Mouse (Mus musculus) heart, adult 11 months (tissue): Measurements from ENCODE around the gene AI661453.

Source experiments
- DNase-seq: peaks from one replicate; pipeline ENCODE4 v3.0.0; 2022

Gene AI661453

GRCm38 (mm10) chr17:47504228-47504627 is 67.8 kb downstream of the AI661453 start:
- DNase-seq, result no peak

- DNase-seq, result peak; percentile 99
These were observed 68.5 kb downstream of the AI661453 start, which contains the start of gene Ccnd3 for GRCm38 (mm10) chr17:47504941-47505346. Ccnd3 (plus strand) TSS chr17:47505051.

- DNase-seq, result peak; percentile 93
These were observed 69.2 kb downstream of the AI661453 start for GRCm38 (mm10) chr17:47505566-47505965.

GRCm38 (mm10) chr17:47506042-47506441 is 69.6 kb downstream of the AI661453 start:
- DNase-seq, result peak; percentile 95

GRCm38 (mm10) chr17:47506697-47507096 is 70.3 kb downstream of the AI661453 start:
- DNase-seq, result peak; percentile 94

GRCm38 (mm10) chr17:47507523-47507922 is 71.1 kb downstream of the AI661453 start:
- peak; percentile 94 for DNase-seq

GRCm38 (mm10) chr17:47508012-47508608 is 71.7 kb downstream of the AI661453 start:
- DNase-seq, result peak; percentile 100

GRCm38 (mm10) chr17:47509031-47509705 is 72.8 kb downstream of the AI661453 start:
- peak; percentile 95 for DNase-seq

GRCm38 (mm10) chr17:47511111-47512020 is 75.0 kb downstream of the AI661453 start:
- peak; percentile 100 for DNase-seq

- peak; percentile 98 for DNase-seq
These were observed 76.8 kb downstream of the AI661453 start for GRCm38 (mm10) chr17:47512956-47513775.

- peak; percentile 92 for DNase-seq
These were observed 78.9 kb downstream of the AI661453 start for GRCm38 (mm10) chr17:47515180-47515844.

- DNase-seq, result no peak
These were observed 79.8 kb downstream of the AI661453 start for GRCm38 (mm10) chr17:47516232-47516631.

- DNase-seq, result peak; percentile 96
These were observed 81.8 kb downstream of the AI661453 start for GRCm38 (mm10) chr17:47518205-47518604.
